Mouse (Mus musculus): ENCODE measurements around the gene Psmc4. TPM values are rescaled to one million over a fixed set of nuclear protein-coding genes. Genes with fewer than 3 reads are reported as not detected.

Psmc4 gene
- polyA plus RNA-seq (2016; fragmentation: Nextera tagmentation; extraction: Ambion mirVana), result 416 and 431 TPM in 2 replicates

DNA sequence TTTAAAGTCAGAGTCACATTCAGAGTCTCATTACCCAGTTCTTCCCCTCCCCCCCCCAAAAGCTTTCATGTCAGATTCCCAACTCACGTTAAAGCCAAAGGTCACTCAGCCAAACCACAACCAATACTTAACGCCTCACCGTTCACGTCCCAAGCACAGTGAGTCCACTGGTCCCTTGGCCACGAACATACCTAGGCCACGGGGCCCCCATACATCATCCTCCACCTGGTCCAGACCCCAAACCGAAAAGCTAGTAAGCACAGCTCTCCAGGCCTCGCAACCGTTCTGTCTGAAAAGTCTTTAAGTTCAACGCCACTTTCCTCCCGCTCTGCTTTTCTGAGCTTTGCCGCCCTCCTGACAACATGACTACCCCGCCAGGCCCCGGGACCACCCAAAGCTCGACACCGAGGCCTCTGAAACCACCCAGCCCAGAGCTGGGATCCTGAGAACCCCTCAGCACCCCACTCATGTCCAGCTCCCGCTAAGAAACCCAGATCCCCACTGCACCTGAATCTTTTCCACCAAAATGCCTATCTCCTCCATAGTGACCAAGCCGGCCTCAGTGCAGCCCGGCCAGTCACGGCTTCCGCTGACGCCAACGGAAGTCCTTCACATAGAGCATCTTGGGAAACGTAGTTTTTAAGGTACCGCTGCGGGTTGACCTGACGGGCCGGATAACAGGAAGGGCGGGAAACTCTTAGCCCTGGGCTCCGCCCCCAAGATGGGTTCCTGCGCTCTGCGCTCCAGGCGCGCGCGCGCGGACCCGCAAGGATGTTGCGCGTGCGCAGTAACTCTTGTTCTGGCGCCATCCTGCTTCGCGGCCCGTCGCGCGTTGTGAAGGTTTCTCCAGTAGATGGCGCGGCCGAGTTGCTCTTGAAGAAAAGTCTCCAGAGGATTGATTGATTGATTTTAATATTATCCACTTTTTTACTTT lies at the start of gene Psmc4:
Psmc4 (minus strand) TSS at position 626 of the 934 bp plus-strand sequence.
- Histone ChIP-seq H3K4me1 (peaks cover 13% of the 10 kb centered on the region), H3K27ac (replicated peaks) (peak within 1 kb of the TSS; percentile 88), H3K27me3 (replicated peaks; ENCODE audit: low read depth, poor library complexity, severe bottlenecking) (no peaks in the 10 kb centered on the region), H3K9me3 (no peaks in the 10 kb centered on the region), H3K4me3 (peak within 1 kb of the TSS; percentile 88), H3K36me3 (replicated peaks) (peaks cover 42% of the 10 kb centered on the region)
- under 1% methylated on average over 52 of the region's 52 CpGs for WGBS
- DNase-seq (ENCODE audit: low spot score), result peak; percentile 98

DNA sequence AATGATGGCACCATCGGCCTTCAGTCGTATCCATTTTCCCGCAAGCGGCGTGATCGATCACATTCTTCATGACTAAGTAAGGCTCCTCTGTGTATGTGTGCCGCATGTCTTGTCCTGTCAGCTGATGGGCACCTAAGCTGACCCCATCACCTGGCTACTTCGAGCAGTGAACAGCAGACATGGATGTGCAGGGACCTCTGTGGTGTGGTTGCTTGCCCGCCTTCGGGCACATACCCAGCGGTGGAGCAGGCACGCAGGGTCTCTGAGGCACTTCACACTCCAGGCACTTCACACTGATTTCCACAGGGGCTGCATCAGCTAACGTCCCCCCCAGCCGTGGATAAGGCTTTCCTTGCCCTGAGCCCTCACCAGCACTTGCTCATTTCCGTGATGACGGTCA lies 49.2 kb upstream of the Psmc4 start:
- H3K27ac ChIP-seq (replicated peaks), result no peak overlapping the region
- 92% methylated on average over 16 of the region's 16 CpGs for WGBS
- H3K36me3 ChIP-seq (replicated peaks), result no peaks in the 10 kb centered on the region
- H3K4me1 ChIP-seq, result no peaks in the 10 kb centered on the region
- no peak overlapping the region for H3K4me3 ChIP-seq
- H3K9me3 ChIP-seq, result peaks cover 6% of the 10 kb centered on the region
- DNase-seq (ENCODE audit: low spot score), result no peak
- peaks cover 12% of the 10 kb centered on the region; the same call in 1 of the 2 replicates for H3K27me3 ChIP-seq (replicated peaks; ENCODE audit: low read depth, poor library complexity, severe bottlenecking)

DNA sequence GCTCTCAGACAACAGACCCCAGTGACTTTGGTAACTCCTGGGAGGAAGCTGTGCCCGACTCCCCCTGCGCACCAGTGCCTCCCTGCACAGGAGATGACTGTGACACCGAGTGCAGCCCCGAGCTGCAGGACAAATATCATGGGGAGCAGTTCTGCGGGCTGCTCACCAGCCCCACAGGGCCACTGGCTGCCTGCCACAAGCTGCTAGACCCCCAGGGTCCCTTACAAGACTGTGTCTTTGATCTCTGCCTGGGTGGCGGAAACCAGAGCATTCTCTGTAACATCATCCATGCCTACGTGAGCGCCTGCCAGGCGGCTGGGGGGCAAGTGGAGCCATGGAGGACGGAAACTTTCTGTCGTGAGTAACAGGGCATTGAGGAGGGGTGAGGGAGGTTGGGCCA lies 43.6 kb upstream of the Psmc4 start:
- peaks cover 5% of the 10 kb centered on the region for H3K4me1 ChIP-seq
- no peak for DNase-seq (ENCODE audit: low spot score)
- no peaks in the 10 kb centered on the region for H3K27me3 ChIP-seq (replicated peaks; ENCODE audit: low read depth, poor library complexity, severe bottlenecking)
- WGBS, result 40% methylated on average over 11 of the region's 11 CpGs
- H3K4me3 ChIP-seq, result no peak overlapping the region
- no peak overlapping the region for H3K27ac ChIP-seq (replicated peaks)
- no peaks in the 10 kb centered on the region for H3K9me3 ChIP-seq
- H3K36me3 ChIP-seq (replicated peaks), result no peaks in the 10 kb centered on the region

DNA sequence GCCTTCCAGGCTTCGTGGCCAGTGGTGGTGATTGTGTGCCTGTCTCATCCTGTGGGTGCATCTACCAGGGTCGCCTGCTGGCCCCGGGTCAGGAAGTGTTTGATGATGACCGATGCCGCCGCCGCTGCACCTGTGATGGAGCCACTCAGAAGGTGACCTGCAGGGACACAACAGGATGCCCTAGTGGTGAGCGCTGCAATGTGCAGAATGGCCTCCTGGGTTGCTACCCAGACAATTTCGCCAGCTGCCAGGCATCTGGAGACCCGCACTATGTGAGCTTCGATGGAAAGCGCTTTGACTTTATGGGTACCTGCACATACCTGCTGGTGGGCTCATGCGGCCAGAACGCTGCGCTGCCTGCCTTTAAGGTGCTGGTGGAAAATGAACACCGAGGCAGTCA lies 36.3 kb upstream of the Psmc4 start:
- Histone ChIP-seq H3K4me3 (no peak overlapping the region), H3K4me1 (no peaks in the 10 kb centered on the region), H3K9me3 (peaks cover 7% of the 10 kb centered on the region; the same call in 1 of the 2 replicates), H3K27ac (replicated peaks) (no peak overlapping the region), H3K27me3 (replicated peaks; ENCODE audit: low read depth, poor library complexity, severe bottlenecking) (no peaks in the 10 kb centered on the region), H3K36me3 (replicated peaks) (no peaks in the 10 kb centered on the region)
- DNase-seq (ENCODE audit: low spot score), result no peak
- whole genome bisulfite sequencing, result 84% methylated on average over 16 of the region's 16 CpGs

DNA sequence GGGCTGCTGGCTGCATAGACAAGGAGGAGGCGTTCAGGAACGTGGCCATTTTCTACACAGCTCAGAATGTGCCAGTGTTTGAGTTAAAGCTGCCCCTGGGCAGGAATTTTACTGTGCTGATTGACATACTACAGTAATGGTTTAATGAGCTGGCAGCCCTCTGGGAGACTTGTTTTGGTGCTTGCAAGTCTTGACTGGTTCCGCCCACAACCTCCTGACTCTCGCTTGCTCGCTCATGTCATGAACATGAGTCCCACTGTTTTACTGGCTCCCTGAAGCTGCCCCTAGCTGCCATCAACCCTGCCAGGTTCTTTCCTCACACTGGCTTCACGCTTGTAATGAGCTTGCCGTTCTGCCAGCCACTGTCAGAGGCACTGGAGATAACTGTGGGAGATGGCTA lies 34.3 kb upstream of the Psmc4 start:
- no peak for DNase-seq (ENCODE audit: low spot score)
- no peak overlapping the region for H3K4me3 ChIP-seq
- 81% methylated on average over 7 of the region's 7 CpGs for WGBS

DNA sequence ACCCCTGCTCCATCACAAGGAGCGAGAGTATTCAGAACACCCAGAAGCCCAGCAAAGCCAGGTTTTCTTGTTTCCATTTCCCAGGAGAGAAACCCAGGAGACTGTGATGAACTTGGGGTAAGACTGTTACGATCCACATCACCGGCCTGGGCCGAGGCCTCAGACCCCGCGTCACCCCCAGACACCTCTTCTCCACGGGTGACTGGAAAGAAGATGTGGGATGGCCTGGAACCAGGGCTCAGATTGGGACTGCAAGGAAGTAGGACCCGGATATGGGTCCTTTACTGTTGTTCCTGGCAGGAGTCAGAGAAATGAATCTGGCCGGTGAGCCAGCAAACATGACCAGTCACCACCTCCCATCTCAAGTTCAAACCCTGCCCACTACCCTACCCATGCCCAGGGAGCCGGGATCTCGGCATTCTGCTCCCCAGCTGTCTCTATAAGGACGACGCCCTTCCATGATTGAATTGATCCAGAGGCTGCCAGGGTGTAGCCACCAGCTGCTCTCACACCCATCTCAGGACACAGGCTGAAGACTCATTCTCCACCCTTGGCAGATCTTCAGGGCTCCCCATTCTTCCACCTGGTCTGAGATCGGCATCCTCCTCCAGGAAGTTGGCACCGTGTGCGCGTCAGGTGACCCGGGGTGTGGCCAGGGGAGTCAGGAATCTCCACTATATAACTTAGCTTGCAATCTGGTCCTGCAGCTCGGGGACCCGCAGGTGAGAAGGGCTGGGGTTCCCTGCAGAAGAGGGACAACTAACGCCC lies 20.8 kb upstream of the Psmc4 start, which contains the start of gene Fcgbp:
Fcgbp (plus strand) TSS at position 706 of the 768 bp plus-strand sequence.
- Histone ChIP-seq H3K4me3 (no peak within 1 kb of the TSS), H3K27me3 (replicated peaks; ENCODE audit: low read depth, poor library complexity, severe bottlenecking) (no peaks in the 10 kb centered on the region), H3K4me1 (peaks cover 11% of the 10 kb centered on the region), H3K9me3 (no peaks in the 10 kb centered on the region), H3K36me3 (replicated peaks) (no peaks in the 10 kb centered on the region), H3K27ac (replicated peaks) (no peak within 1 kb of the TSS)
- DNase-seq (ENCODE audit: low spot score), result no peak
- WGBS, result 88% methylated on average over 21 of the region's 21 CpGs

More for the DNA sequence above, 34.3 kb upstream of the Psmc4 start:
- Histone ChIP-seq H3K36me3 (replicated peaks) (no peaks in the 10 kb centered on the region), H3K9me3 (peaks cover 7% of the 10 kb centered on the region; the same call in 1 of the 2 replicates), H3K4me1 (no peaks in the 10 kb centered on the region), H3K27ac (replicated peaks) (no peak overlapping the region), H3K27me3 (replicated peaks; ENCODE audit: low read depth, poor library complexity, severe bottlenecking) (no peaks in the 10 kb centered on the region)

DNA sequence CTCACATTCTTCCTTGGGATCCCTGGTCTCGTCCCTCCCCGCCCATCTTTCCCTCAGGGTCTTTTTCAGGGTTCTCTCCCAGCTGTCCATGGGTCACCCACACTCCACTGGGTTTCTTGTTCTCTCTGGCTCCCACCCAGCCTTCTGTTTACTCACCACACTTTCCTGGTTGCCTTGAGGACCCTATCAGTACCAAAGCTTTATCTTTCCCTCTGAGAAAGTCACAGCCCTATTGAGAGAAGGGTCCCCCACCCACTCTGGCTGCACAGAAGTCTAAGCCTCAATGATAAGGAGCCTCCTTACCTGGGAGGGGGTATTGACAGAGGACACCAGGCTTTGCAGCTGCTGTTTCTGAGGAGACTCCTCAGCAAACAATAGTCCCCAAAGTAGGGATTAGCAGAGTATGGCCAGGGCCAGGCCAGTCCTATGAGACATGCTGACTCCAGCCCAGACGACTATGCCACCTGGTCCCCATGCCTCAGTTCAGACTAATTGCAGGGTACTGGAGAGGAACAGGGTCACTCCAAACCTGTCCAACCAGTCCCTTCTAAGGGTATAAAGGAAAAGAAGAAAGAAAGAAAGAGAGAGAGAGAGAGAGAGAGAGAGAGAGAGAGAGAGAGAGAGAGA lies 19.8 kb upstream of the Psmc4 start:
- 51% methylated on average over 3 of the region's 3 CpGs for WGBS
- Histone ChIP-seq H3K4me3 (no peak overlapping the region), H3K27ac (replicated peaks) (0 out of 2 replicates have a peak overlapping the region, but pooled peaks have one; percentile 19), H3K27me3 (replicated peaks; ENCODE audit: low read depth, poor library complexity, severe bottlenecking) (no peaks in the 10 kb centered on the region), H3K36me3 (replicated peaks) (no peaks in the 10 kb centered on the region), H3K4me1 (peaks cover 11% of the 10 kb centered on the region), H3K9me3 (no peaks in the 10 kb centered on the region)
- DNase-seq (ENCODE audit: low spot score), result no peak

DNA sequence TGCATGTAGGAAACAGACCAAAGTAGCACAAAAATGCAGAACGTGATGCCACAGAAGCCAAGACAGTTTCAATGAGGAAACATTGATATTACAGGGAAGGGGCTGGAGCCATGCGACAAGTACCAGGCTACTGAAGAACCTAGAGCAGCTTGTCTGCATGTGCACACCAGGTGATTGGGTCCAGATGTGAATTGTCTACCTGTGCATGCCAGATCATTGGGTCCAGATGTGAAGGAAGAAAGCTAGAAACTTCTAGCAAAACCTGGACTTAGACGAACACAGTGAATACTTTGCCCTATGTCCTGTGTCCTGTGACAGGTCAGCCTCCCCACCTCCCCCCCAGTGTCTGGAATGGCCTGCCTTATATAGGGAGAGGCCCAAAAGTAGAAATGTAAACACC lies 18.8 kb upstream of the Psmc4 start:
- WGBS, result 62% methylated on average over 3 of the region's 3 CpGs

DNA sequence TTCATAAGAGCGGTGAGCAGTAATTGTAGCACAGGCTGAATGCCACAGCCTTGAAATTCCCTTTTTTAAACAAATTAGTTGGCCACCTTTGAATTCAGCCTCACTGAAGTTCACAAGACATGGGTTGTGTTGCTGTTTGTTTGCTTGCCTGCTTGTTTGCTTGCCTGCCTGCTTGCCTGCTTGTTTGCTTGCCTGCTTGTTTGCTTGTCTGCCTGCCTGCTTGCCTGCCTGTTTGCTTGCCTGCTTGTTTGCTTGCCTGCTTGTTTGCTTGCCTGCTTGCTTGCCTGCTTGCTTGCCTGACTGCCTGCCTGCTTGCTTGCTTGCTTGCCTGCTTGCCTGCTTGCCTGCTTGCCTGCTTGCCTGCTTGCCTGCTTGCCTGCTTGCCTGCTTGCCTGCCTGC lies 10.1 kb upstream of the Psmc4 start:
- no peak for DNase-seq (ENCODE audit: low spot score)
- Histone ChIP-seq H3K27me3 (replicated peaks; ENCODE audit: low read depth, poor library complexity, severe bottlenecking) (no peaks in the 10 kb centered on the region), H3K4me1 (no peaks in the 10 kb centered on the region), H3K9me3 (0 out of 2 replicates have a peak, but pooled peaks cover 6% of the 10 kb centered on the region), H3K4me3 (no peak overlapping the region), H3K27ac (replicated peaks) (no peak overlapping the region), H3K36me3 (replicated peaks) (no peaks in the 10 kb centered on the region)
- WGBS, result 94% methylated on average over 1 of the region's 1 CpGs

More for the DNA sequence above, 18.8 kb upstream of the Psmc4 start:
- H3K4me1 ChIP-seq, result peaks cover 11% of the 10 kb centered on the region
- H3K9me3 ChIP-seq, result 0 out of 2 replicates have a peak, but pooled peaks cover 1% of the 10 kb centered on the region
- H3K36me3 ChIP-seq (replicated peaks), result no peaks in the 10 kb centered on the region
- DNase-seq (ENCODE audit: low spot score), result no peak
- H3K27me3 ChIP-seq (replicated peaks; ENCODE audit: low read depth, poor library complexity, severe bottlenecking), result no peaks in the 10 kb centered on the region
- H3K27ac ChIP-seq (replicated peaks), result no peak overlapping the region
- no peak overlapping the region for H3K4me3 ChIP-seq

DNA sequence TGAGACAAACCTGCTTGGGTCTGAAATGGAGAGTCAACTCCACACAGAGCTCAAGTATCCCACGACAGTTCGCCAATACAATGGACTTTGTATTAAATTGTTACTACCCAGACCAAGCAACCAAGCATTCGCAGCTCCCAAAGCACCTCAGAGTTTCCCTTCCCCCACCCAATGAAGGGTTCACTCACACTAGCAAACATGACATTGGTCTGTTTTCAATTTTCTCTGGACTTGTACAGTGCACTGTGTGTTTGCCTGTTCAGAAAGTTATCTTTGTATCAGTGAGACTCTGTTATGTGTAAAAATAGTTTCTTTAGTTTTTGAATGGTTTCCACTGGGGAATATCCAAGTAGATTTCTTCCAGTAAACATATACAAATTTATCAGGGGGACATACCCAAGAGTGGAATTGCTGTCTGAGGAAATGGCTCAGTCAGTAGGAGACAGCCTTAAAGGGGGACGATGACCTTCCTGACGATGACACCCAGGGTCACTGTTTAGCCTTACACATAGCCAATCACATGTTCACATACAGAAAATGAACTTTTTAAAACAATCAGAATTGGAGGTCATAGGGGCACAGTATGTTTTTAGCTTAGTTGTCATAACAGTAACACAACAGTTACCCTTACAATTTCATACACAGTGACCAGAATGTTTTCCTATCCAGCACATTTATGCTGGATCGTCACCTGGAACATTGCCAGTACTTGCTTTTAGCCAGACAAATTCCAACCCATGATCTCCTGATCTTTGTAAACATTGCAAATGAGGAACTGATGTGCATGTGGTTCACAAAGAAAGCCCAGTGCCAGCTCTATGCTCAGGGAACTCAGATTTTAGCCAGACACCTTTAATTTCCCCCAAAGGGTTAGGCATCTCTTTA lies 3.4 kb upstream of the Psmc4 start:
- 79% methylated on average over 6 of the region's 6 CpGs for WGBS
- no peak for DNase-seq (ENCODE audit: low spot score)
- no peaks in the 10 kb centered on the region for H3K27me3 ChIP-seq (replicated peaks; ENCODE audit: low read depth, poor library complexity, severe bottlenecking)
- H3K9me3 ChIP-seq, result no peaks in the 10 kb centered on the region
- peaks cover 13% of the 10 kb centered on the region for H3K4me1 ChIP-seq
- H3K36me3 ChIP-seq (replicated peaks), result peaks cover 7% of the 10 kb centered on the region
- H3K4me3 ChIP-seq, result no peak overlapping the region
- H3K27ac ChIP-seq (replicated peaks), result no peak overlapping the region

DNA sequence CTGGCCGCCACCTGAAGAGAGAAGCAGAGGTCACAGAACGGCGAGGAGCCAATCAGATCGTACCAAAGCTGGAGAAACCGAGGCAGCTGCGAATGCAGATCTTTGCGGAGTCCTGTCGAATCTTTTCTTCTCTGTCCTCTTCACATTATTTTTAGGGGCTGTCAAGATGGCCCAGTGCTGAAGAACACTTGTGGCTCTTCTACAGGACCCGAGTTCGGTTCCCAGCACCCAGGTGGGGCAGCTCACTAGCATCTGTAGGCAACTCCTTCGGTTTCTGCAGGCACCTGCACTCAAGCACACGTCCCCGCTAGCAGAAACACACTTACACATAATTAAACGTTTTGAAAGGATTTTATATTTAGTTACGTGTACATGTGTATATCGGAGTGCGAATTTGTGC lies 683 bp upstream of the Psmc4 start:
- H3K27ac ChIP-seq (replicated peaks), result peak overlapping the region; percentile 80
- peak; percentile 23 for DNase-seq (ENCODE audit: low spot score)

More for the DNA sequence above, 683 bp upstream of the Psmc4 start:
- Histone ChIP-seq H3K36me3 (replicated peaks) (peaks cover 34% of the 10 kb centered on the region), H3K4me3 (peak overlapping the region; percentile 88), H3K9me3 (no peaks in the 10 kb centered on the region), H3K27me3 (replicated peaks; ENCODE audit: low read depth, poor library complexity, severe bottlenecking) (no peaks in the 10 kb centered on the region), H3K4me1 (peaks cover 13% of the 10 kb centered on the region)
- WGBS, result 60% methylated on average over 17 of the region's 17 CpGs

All from embryonic facial prominence, embryonic 10.5 days (tissue).